16 mouse cellular contexts compared by ENCODE assay signal in the genomic region with DNA sequence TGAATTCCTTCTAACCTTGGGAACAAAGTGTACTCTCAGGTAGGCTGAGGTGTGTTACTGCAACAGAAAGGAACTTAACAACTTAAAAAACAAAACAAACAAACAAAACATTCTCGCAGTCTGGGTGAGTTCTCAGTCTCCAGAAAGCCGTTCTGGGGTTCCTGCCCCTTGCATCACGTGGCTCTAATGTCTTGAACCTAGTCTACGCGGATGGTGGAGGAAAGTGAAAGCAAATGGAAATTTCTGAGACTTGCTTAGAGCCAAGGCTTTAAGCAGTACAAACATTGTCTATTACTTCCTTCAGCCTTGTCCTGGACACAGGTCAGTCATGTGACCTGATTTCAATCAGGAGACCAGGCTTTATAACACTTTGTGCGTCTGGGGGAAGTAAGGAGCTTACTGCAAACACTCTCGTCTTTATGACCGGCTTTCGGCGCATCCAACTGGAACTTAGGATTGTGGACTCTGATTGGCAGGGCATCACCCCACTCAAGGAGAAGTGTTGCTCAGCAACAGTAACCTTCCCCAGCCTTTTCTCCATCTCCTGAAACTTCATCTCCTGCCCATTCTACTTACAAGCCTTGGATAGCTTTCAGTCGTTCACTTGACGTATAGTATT.
"Had no signal": no experiment of that assay in that cellular context is flagged by ENCODE, and none has a peak within 500 bp of the region (broad histone marks: within the 10 kb centered on the region; RNA-seq: fewer than 3 reads in every experiment).

No protein-coding gene starts in this region.

- H3K27ac ChIP-seq: kidney, postnatal 0 days; left cerebral cortex, adult 2 months; liver, embryonic 13.5 days; neural tube, embryonic 12.5 days; neural tube, embryonic 15.5 days had no signal

- H3K4me3 ChIP-seq: left cerebral cortex, adult 2 months; liver, embryonic 13.5 days; neural tube, embryonic 12.5 days; neural tube, embryonic 15.5 days had no signal

- H3K9ac ChIP-seq: liver, embryonic 13.5 days; neural tube, embryonic 12.5 days; neural tube, embryonic 15.5 days had no signal

- H3K27me3 ChIP-seq: liver, embryonic 13.5 days; neural tube, embryonic 12.5 days; neural tube, embryonic 15.5 days had no signal

- H3K4me2 ChIP-seq: liver, embryonic 13.5 days; midbrain, embryonic 11.5 days; neural tube, embryonic 12.5 days; neural tube, embryonic 15.5 days had no signal

- H3K4me1 ChIP-seq: liver, embryonic 13.5 days had no signal

- H3K36me3 ChIP-seq: liver, embryonic 13.5 days; neural tube, embryonic 12.5 days; neural tube, embryonic 15.5 days had no signal

- DNase-seq: kidney, adult 2 months; kidney, postnatal 25 days; layer of hippocampus, postnatal 36 days; liver, embryonic 13.5 days; lung, adult 2 months; lung, postnatal 14 days; lung, postnatal 4 days; midbrain, embryonic 14.5 days; thymus, adult 2 months; thymus, postnatal 14 days; thymus, postnatal 4 days had no signal

- H3K9me3 ChIP-seq: neural tube, embryonic 12.5 days; neural tube, embryonic 15.5 days had no signal
